Mouse (Mus musculus) E14TG2a.4 (cell line): Measurements from ENCODE around the gene Ift52.
A peak's percentile ranks its signal among the peaks of the same experiment; 100 is the strongest.

Source experiments
- H3K27me3 ChIP-seq: 2 replicates; pipeline ENCODE4 v1.6.1; 2014; ENCODE audit warnings: low read length, control low read depth; ENCODE audit not compliant: insufficient read depth
- H3K36me3 ChIP-seq: 2 replicates; pipeline ENCODE4 v1.6.1; 2014; ENCODE audit warnings: low read length, control low read depth; ENCODE audit not compliant: insufficient read depth
- H3K4me1 ChIP-seq: replicated peaks from 2 replicates; pipeline ENCODE4 v1.6.1; 2014; ENCODE audit warnings: low read depth, low read length, control low read depth
- H3K4me3 ChIP-seq: replicated peaks from 2 replicates; pipeline ENCODE4 v1.5.1; 2014; ENCODE audit warnings: mild to moderate bottlenecking, low read length
- H3K9me3 ChIP-seq: 2 replicates; pipeline ENCODE4 v1.6.1; 2014; ENCODE audit warnings: low read length, control low read depth
- CTCF ChIP-seq: conservative IDR thresholded peaks from 2 replicates; pipeline ENCODE4 v1.5.1; 2014; ENCODE audit warnings: low read length
- NANOG ChIP-seq: IDR thresholded peaks from 2 replicates; pipeline ENCODE4 v1.6.1; 2014; ENCODE audit warnings: borderline replicate concordance, low read length, mixed read lengths
- POU5F1 ChIP-seq: IDR thresholded peaks from 2 replicates; pipeline ENCODE4 v1.6.1; 2014; ENCODE audit warnings: low read length, borderline replicate concordance

Gene Ift52

DNA sequence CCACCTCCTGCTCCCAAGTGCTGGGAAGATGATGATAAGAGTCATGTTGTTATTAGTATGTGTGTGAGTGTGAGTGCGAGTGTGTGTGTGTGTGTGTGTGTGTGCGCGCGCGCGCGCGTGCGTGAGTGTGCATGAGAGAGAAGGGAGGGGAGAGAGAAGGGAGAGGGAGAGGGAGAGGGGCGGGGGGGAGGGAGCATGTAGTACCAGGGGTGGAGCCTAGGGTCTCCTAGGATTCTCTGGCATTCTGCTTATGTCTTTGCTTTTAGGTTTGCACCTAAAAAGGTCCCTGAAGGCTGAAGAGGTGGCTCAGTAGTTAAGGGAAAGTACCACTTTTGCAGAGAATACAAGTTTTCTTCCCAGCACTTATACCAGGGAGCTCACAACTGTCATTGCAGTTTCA lies 77.8 kb downstream of the Ift52 start:
- Histone ChIP-seq H3K4me1 (peaks cover 68% of the 10 kb centered on the region), H3K36me3 (no peaks in the 10 kb centered on the region), H3K9me3 (no peaks in the 10 kb centered on the region), H3K27me3 (no peaks in the 10 kb centered on the region), H3K4me3 (0 out of 2 replicates have a peak overlapping the region, but pooled peaks have one; percentile 20)
- no peak for TF ChIP-seq CTCF
- TF ChIP-seq POU5F1 = no peak
- TF ChIP-seq NANOG = no peak
